Mouse (Mus musculus) layer of hippocampus, postnatal 36 days (tissue): ENCODE measurements at regions not wholly inside any gene's neighbourhood (a gene's known extent, or its start where the extent isn't known, plus 50 kb on each side); places are given as distances from the start of the nearest gene placed in this dataset.

Experiments used
- DNase-seq, 2 experiments: peaks; one replicate each; pipeline ENCODE4 v3.0.0; 2022

DNA sequence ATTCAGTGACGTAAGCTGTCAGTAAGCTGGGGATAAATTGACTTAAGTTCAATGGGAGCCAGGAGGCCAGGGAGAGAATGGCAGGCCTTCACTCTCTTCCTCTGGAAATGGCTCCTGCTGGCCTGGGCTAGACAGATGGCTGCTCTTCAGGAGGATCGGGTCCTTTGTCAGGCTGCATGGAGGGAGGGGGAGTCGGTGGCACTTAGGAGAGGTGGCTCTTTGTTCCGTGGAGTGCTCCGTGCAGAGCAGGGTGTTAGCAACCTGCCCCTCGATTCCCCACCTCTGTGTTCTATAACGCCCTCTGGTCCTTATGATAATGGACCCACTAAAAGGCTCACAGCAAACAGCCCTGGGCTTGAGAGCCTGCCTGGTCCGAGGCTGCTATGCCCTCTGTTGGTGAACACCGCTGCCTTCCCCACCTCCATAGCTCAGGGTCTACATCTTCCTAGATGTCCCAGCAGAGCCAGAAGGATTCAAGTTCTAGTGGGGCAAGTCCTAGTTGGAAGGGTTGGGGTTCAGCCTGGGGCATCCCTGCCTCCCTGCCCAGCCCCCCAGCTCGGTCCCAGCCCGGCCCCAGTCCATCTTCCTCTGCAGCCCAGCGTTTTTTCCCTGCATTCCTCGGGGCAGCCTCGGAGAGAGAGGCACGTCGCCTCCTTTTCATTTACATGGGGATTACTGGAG is 232.1 kb upstream of the 4930535I16Rik start:
- no peak for DNase-seq

DNA sequence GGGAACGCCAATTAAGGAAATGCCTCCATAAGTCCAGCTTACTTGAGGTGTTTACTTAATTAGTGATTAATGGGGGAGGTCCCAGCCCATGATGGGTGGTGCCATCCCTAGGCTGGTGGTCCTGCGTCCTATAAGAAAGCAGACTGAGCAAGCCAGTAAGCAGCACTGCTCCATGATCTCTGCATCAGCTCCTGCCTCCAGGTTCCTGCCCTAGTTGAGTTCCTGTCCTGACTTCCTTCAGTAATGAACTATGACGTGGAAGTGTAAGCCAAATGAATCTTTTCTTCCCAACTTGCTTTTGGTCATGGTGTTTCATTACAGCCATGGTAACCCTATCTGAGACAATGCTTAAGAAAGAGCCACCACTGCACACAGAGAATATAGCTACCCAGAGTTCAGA is 231.2 kb upstream of the 4930535I16Rik start:
- no peak for DNase-seq

DNA sequence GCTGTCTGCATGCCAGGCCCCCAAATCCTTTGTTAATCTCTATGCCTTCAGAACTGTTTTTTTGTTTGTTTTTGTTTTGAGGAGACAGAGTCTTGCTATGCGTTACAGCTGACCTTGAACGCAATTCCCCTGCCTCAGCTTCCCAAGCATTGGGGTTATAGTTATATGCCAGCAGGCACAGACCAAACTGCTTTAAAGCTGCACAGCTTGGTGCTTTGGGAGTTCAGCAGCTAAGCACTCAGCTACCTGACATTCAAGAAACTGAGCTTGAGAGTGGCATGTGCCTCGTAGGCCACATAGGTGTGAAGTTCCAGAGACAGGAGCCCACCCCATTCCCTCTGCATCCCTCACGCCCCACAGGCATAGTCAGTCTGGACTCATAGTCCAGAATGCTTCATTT is 229.5 kb upstream of the 4930535I16Rik start:
- no peak for DNase-seq

DNA sequence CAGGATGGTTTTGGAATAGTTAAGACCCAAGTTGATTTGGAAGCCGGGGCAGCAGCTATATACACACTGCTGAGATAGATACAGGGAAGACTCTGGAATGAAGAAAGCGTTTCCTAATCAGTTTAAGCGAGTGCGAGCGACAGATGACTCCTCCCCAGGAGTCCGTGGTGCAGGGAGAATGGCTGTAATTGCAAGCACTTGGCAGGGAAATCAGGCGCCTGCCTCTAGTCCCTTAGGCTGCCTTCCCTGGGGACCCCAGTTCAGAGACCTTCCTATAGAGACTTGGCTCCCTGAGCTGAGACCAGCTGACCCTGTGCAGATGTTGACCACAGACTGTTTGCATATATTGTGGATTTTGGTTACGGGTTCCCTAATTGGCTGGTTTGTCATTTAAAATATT is 228.3 kb upstream of the 4930535I16Rik start:
- DNase-seq, result no peak

DNA sequence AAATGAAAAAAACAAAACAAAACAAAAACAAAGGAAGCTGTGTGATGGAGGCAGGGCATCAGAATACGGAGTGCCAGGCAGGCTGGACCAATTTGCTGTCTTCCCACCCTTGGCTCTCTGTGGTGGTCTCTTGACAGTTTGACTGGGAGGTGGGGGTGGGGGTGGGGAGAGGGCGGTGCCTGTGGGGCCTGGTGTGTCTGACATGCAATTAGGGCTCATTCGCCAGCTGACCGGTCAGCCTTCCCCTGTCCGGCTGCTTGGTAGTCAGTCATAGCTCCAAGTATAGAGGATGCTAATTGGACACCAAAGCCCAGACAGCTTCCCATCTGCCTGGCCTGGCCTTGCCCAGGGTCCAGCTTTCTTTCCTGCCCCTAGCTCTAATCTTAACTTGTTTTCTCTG is 225.8 kb upstream of the 4930535I16Rik start:
- no peak for DNase-seq

DNA sequence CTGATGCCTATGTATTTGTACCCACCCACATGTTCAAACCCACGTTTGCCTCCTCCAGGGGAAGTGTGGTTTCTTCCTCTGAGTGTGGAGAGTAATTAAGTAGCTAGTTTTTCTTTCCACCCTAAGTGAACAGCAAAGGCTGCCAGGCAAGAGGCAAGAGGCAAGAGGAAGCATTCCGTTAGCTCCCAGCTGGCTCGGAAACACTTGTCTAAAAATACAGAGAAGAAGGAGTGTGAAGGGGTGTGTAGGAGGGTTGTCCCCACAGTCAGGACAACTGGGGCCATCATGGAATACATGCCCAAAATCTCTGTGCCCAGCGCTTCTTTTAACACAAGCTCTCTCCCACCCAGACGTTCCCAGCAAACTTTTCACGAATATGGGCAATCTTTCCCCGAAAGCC is 225.4 kb upstream of the 4930535I16Rik start:
- peak in 1 of 2 experiments; percentile 7 for DNase-seq

DNA sequence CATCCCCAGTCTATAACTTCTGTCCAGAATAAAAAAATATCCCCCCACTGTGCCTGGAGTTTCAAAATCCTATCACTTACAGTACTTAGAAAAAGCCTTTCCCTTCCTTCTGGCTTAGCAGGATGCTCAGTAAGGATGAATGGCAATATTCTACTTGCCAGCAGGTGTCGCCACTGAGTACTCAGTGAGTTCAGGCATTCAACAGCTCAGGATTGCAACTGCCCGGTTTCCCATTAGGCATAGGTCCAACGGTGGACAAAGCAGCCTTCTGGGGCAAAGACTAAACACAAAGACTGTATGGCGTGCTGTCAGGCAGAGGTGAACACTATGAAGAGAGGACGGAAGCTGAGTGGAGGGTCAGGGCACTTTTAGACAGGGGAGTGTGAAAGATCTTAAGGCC is 224.3 kb upstream of the 4930535I16Rik start:
- DNase-seq, result peak; percentile 74 to 86

DNA sequence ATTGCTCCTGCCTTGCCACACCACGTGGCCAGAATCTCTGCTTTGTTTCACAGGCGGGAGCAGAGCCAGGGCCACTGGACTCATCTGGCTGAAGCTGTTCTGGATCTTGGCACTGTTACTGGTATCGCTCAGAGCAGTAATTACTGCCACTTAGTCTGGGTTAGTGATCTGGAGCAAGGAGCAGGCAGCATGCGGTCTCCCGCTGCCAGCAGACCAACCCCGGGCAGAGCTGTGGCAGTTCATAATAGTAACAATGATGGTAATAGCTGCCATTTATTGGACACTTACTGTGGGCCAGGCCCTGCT is 217.3 kb upstream of the 4930535I16Rik start:
- peak; percentile 14 to 43 for DNase-seq

DNA sequence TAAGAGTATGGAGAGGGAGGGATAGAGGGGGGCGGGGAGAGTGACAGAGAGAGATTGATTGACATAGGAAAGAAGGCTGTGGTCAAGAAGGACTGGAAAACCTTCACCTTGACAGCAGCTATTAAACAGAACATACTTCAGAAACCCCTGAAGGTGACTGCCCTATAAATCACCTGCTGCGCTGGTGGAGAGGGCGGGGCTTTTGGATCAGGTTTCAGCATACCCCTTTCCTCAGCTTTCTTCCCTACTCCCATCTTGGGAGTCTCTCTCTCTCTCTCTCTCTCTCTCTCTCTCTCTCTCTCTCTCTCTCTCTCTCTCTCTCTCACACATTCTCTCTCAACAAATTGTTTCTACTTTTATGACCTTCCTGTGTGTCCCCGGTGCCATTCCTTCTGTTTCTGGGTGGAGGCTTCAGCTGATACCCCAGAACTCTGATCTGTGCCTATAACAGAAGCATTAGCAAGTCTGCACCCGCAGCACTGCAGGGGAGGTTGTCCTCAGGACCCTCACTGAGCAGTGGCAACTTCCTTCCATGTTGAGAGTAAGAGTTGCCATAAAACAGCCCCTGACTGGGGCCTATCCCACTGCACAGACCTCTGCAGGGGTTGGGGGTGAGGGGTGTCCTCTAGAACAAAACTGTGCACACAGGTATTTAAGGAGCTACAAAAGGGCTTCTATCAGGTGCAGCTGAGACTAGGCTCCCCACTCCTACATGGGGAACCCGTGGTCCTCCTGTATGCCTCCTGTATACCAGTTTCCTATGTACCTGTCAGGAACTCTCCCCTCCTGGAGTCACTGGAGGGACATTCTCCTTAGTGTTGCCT is 216.7 kb upstream of the 4930535I16Rik start:
- DNase-seq, result no peak

DNA sequence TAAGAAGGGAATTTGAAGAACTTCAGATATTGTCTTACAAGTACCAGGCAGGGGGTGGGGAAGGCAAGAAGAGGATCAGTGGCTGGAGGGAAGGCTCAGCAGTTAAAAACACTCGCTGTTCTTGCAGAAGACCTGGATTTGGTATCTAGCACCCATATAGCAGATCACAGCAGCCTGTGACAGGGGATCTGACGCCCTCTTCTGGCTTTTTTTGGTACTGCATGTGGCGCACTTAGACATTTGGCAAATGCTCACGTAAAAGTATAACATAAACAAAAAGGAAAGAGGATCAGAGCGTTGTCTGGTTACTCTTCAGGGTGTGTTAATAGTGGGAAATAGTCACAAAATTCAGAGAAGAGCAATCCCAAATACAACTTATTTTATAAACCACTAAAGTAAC is 213.1 kb upstream of the 4930535I16Rik start:
- DNase-seq, result no peak

DNA sequence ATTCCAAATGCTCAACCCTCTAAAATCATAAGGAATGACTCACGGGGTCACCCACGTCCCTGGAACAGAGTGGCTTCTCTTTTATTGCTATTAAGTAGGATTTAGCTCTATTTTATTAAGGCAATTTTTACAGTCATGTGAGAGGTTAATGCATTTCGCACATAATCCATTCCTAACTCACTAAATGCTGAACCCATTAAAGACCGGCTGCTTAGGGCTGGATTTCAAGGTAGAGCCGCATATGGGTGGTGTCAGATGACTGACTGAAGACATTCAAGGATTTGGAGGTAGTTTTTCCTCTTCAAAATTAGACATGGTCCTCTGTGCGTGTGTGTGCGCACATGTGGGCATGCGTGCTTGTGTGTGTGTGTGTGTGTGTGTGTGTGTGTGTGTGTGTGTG is 208.4 kb upstream of the 4930535I16Rik start:
- DNase-seq, result no peak

DNA sequence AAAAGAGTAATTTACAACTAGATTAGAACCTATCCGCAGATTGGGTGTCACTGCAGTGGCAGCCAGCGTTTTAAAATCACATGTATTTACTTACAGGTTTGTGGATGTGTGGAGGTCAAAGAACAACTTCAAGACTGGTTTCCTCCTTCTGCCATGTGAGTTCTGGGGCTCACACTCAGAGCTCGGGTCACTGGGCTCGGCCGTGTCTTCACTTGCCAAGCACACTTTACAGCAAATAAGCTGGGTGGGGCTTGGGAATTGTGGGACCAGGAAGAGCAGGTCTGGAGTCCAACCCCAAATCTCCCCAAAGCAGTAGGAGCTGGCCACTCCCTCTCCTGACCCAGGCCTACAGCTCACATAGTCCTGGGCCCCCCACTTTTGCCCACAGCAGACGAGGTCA is 202.5 kb upstream of the 4930535I16Rik start:
- DNase-seq, result no peak

DNA sequence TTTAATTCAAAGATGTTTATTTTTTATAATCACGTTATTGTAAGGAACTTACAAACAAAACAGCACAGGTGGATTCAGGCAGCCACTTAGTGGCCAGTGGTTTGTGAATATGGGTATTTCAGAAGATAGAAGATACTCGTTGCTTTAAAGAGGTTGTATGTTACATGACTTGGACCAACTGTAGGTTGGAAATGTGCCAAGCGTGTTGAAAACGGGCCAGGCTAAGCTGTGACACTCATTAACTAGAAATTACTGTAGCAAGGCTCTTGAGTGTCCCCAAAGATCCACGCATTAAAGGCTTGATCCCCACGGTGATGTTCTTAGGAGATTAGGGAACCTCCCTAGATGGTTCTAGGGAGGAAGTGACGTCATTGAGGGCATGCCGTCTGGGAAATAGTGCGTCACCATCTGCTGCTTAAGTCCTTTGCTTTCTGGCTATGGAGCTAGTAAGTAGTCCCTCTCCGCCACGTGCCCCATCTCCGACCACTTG is 196.1 kb upstream of the 4930535I16Rik start:
- no peak for DNase-seq

DNA sequence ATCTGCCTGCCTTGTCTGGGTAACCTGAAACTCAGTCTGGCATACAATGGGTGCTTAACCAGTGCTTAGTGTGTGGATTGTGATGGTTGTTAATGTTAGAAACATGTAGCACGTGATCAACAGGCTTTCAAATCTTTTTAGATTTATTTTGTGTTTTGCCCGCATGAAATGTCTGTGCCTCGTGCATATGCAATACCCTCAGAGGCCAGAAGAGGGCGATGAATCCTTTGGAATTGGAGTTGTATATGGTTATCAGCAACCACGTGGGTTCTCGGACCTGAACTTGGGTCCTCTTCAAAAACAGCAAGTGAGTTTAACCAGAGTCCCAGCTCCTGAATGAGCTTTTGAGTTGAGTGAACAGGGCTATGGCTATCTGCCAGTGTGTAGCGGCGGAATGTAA is 192.9 kb upstream of the 4930535I16Rik start:
- DNase-seq, result no peak

DNA sequence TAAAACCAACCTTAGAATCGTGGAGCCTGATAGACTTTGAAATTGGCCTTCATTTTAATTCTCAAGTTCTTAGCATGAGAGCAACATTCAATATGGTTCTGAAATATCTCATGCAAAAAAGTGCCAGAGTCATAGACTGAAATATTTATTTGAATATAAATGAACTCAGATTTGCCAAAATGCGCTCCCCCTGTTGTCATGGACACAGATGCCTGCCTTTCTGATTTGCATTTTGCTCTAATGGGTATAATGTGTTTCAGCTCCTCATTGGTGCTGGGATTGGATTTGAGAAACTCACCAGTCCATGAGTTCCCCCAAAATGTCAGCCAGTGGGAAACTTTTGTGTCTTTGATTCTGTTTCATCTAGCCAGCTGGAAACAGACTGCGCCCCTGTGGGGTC is 191.5 kb upstream of the 4930535I16Rik start:
- peak in 1 of 2 experiments; percentile 5 for DNase-seq

DNA sequence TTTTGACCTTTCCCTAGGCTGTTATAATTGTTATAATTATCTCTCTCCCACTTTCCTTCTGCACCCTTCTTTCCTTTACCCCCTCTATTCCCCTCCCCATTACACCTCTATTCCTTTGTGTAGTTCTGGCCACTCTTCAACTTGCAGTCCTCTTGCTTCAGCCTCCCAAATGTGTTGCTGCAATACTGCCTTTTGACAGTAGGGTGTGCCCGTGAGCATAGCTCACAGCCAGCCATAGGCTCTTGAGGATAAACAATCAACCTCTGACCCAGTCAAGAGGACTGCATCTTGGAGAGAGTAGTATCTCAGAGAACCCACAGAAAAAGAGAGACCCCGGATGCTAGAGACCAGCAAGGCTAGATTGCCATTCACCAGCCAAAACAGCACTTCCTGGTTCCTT is 184.9 kb upstream of the 4930535I16Rik start:
- no peak for DNase-seq

DNA sequence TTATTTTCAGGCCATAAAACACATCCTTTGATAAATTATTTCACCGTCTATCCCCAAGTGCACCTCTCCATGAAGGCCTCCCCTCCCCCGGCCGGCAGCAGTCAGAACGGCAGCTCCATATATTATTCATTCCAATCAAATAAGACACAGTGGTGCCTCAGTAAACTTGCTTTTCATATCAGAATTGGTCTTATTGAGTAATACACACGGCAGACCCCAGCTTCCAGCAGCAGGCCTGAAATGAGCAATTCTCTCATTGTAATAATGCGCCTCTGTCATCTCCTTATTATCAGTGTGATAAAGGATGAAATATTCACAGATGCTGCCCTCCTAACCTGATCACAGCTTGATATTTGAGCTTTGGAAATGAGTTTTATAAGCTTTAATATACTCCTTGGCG is 169.0 kb upstream of the 4930535I16Rik start:
- no peak for DNase-seq

DNA sequence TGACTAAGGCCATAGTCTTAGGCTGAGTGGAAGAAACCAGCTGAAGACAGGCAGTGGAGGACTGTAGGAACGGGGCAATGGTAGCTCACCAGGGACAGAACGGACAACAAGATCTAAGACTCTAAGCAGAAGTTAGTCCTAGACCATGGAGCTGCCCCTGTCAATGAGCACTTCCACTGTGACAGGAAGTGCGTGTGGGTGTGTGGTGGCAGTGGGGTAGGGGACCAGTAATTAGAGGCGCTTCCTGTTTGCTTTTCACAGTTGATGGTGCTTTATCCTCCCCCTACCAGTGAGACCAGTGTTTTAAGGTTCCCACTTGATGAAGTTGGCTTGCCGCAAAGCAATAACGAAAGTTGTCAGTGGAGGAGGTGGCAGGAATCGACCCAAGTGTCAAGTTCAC is 168.4 kb upstream of the 4930535I16Rik start:
- no peak for DNase-seq

DNA sequence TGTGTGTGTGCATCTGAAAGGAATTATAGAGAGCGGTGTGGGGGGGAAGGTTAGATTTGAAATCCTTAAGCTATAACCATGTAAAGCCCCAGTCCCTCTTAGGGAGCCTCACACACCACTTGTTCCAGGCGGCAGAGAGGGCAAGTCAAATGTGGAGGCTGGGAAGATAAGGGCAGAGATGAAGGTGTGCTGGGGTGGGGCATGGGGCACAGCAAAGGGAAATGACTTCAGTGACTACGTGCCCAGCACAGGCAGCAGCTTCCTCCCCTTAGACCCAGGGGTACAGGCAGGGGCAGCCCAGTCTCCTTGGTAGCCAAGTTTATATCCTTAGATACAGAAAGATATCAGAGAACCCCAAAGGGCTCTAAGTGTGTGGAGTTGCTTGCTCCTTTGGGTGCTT is 161.8 kb upstream of the 4930535I16Rik start:
- DNase-seq, result no peak

DNA sequence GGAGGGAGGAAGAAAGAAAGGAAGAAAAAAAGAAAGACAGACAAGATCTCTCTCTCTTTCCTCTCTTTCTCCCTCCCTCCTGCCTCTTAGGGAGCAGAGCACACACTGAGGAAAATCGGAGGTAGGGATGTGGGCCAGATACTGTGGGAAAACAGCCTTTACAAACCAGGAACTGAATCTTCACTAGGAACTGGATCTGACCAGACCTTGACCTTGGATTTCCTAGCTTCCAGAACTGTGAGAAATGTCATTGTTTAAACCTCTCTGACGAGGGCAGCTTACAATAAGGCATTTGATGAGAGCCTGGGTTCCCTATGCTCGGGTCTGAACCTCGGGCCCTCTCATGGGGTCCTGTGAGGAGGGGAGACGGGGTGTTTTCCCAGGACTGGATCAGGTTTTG is 157.7 kb upstream of the 4930535I16Rik start:
- no peak for DNase-seq

DNA sequence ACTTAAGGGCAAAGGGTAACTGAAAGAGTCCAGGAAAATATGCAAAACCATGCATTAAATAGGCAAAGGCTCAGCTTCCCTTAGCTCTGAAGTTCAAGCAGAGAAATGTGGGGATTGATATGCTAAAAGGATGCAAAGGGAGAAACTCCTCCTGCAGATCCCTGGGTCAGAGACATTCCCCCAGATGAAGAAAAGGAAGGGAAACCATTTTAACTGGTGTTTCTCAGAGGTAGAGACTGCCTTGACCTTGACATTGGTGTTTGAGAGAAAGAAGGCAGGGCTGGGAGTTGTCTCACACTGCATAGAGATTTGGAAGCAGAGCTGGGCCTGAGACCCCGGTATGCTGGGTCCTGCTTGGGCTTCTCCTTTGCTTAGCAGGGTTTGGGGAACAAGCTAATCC is 155.8 kb upstream of the 4930535I16Rik start:
- no peak for DNase-seq

DNA sequence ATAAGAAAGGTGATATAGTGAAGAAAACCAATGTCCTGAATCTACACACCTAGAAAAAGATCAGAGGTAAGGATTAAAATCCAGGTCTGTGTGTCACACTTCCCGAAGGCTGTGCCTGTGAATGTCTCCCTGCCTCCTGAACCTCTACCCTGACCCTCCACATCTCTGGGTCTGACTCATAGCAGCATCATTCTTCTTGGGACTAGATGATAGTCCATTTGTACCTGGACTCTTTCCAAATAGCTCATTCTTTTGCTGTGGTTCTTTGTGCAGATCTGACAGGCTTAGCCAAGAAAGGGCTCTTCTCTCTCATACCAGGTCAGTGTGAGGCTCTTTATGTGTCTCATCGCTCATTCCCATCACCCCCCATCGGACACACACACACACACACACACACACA is 146.8 kb upstream of the 4930535I16Rik start:
- DNase-seq, result no peak

DNA sequence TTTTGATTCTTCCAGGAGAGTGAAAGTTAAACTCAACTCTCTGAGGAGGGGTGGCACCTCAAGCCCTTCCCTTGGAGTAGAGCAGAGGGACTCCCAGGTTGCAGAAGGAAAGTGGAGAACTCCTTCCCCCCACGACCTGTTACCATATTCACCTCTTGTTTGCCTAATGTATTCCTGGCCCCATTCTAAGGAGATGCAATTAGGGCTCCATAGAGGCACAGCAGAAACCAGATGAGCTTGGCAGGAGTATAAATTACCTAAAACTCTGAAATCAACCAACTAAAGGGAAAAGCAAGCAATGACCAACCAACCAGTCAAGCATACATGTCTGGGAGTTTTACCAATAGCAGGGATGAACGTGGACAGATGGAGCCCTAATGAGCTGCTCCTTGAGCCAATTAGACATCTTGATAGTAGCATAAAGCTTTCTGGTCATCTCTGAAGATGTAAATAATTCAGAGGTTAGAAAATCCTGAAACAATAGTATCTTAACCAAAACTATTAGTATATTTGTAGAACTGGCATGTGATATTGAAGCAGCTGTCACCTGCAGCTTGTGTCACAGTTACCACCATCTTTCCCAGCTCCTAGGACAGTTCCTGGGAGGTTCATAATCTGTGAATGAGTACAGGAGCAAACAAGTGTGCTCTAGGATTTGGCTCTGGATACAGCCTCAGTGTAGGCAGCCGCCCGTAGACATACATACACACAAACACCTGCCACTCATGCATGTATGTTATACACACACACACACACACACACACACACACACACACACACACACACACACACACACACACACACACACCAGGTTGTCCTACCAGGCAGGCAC is 145.7 kb upstream of the 4930535I16Rik start:
- no peak for DNase-seq
